Mouse (Mus musculus) heart, postnatal 10 days (tissue): ENCODE results near the gene Tatdn3. TPM values are rescaled to one million over a fixed set of nuclear protein-coding genes. Genes with fewer than 3 reads are reported as not detected.

Source experiments
- DNase-seq, 2 experiments: peaks; one replicate each; pipeline ENCODE4 v3.0.0; 2021
- intact Hi-C: fragments of 180-260 bp; cut with DNase I; formaldehyde crosslinking; loops from one replicate; pipeline ENCODE4 v1.15.1; 2025
- total RNA-seq, 2 experiments: library from RNA; stranded (reverse); gene quantifications; 2 replicates each; pipeline ENCODE4 v1.2.3; 2021

Gene Tatdn3
- total RNA-seq, 2 experiments from 2014 or later: 20.6 to 26.8 TPM

- intact Hi-C loops: no loop called here
- DNase-seq: peak in 1 of 2 experiments; percentile 14
Measured at GRCm38 (mm10) chr1:190996346-190996877, 66.3 kb downstream of the Tatdn3 start.

Other genes with a start within 250 kb of the Tatdn3 start
- 10 to 100 TPM; 22.2 to 23.1 TPM for gene Rps6kc1, start 151.2 kb downstream of the Tatdn3 start, total RNA-seq
- gene Angel2, start 137.8 kb downstream of the Tatdn3 start, total RNA-seq: 10 to 100 TPM; 28.1 to 32.9 TPM
- 1 to 10 TPM; 6.3 to 7.5 TPM for gene Vash2, start 83.6 kb downstream of the Tatdn3 start, total RNA-seq
- 10 to 100 TPM in 1 of 2 experiments, 1 to 10 TPM in 1; 8.8 to 10.3 TPM for gene Flvcr1, start 36.8 kb downstream of the Tatdn3 start, total RNA-seq
- not detected for gene Spata45, start 26.3 kb downstream of the Tatdn3 start, total RNA-seq
- 1 to 10 TPM; 2.3 to 2.7 TPM for gene Nsl1, start 80 bp upstream of the Tatdn3 start, total RNA-seq
- gene Batf3, start 34.9 kb upstream of the Tatdn3 start, total RNA-seq: under 1 TPM; 0.57 to 0.97 TPM
- not detected for gene Fam71a, start 101.9 kb upstream of the Tatdn3 start, total RNA-seq
- gene Atf3, start 155.1 kb upstream of the Tatdn3 start, total RNA-seq: 1 to 10 TPM; 5.3 to 5.6 TPM